Mouse (Mus musculus): Measurements from ENCODE around the gene Ggt1. TPM values are rescaled to one million over a fixed set of nuclear protein-coding genes. Genes with fewer than 3 reads are reported as not detected.
"Not testable (repeated sequence)": the region's sequence is repeated elsewhere in the genome, so short reads cannot be mapped to it uniquely, and the experiment has no call there.

Gene Ggt1
- polyA plus RNA-seq, 1 experiment from 2014 or later, result 4.9 TPM

GRCm38 (mm10) chr10:75565436-75565835 is 4.0 kb downstream of the Ggt1 start:
- H3K27me3 ChIP-seq (replicated peaks; ENCODE audit: control insufficient read depth, insufficient read depth, low read length), result peaks cover 18% of the 10 kb centered on the region
- no peak for DNase-seq (ENCODE audit: low spot score)
- ATAC-seq (replicated peaks; ENCODE audit: low FRiP score), result no peak

GRCm38 (mm10) chr10:75565906-75566305 is 4.5 kb downstream of the Ggt1 start:
- Histone ChIP-seq H3K9me3 (ENCODE audit: control insufficient read depth, low read length) (no peaks in the 10 kb centered on the region), H3K4me1 (replicated peaks; ENCODE audit: control insufficient read depth, insufficient read depth, low read length) (peaks cover 19% of the 10 kb centered on the region), H3K36me3 (ENCODE audit: control insufficient read depth, insufficient read depth, low read length) (no peaks in the 10 kb centered on the region), H3K4me2 (peak overlapping the region; percentile 2; the same call in 1 of the 2 replicates), H3K27ac (ENCODE audit: low read depth, low read length) (no peak overlapping the region; the same call in 1 of the 2 replicates), H3K9ac (ENCODE audit: low read depth, low read length) (no peak overlapping the region), H3K27me3 (replicated peaks; ENCODE audit: control insufficient read depth, insufficient read depth, low read length) (peaks cover 13% of the 10 kb centered on the region), H3K4me3 (ENCODE audit: low read depth, low read length) (no peak overlapping the region)
- WGBS, result 50% methylated on average over 7 of the region's 7 CpGs
- no peak for DNase-seq (ENCODE audit: low spot score)
- peak; percentile 15; the same call in 1 of the 2 replicates for ATAC-seq (replicated peaks; ENCODE audit: low FRiP score)

More at GRCm38 (mm10) chr10:75565436-75565835, 4.0 kb downstream of the Ggt1 start:
- Histone ChIP-seq H3K4me2 (peak overlapping the region; percentile 24), H3K4me3 (ENCODE audit: low read depth, low read length) (no peak overlapping the region), H3K36me3 (ENCODE audit: control insufficient read depth, insufficient read depth, low read length) (no peaks in the 10 kb centered on the region), H3K9ac (ENCODE audit: low read depth, low read length) (no peak overlapping the region), H3K27ac (ENCODE audit: low read depth, low read length) (no peak overlapping the region), H3K4me1 (replicated peaks; ENCODE audit: control insufficient read depth, insufficient read depth, low read length) (peaks cover 19% of the 10 kb centered on the region), H3K9me3 (ENCODE audit: control insufficient read depth, low read length) (no peaks in the 10 kb centered on the region)
- WGBS, result 28% methylated on average over 6 of the region's 6 CpGs

GRCm38 (mm10) chr10:75566321-75566720 is 4.9 kb downstream of the Ggt1 start:
- H3K9me3 ChIP-seq (ENCODE audit: control insufficient read depth, low read length), result no peaks in the 10 kb centered on the region
- H3K27me3 ChIP-seq (replicated peaks; ENCODE audit: control insufficient read depth, insufficient read depth, low read length), result peaks cover 9% of the 10 kb centered on the region
- no peak for ATAC-seq (replicated peaks; ENCODE audit: low FRiP score)
- no peaks in the 10 kb centered on the region for H3K36me3 ChIP-seq (ENCODE audit: control insufficient read depth, insufficient read depth, low read length)
- H3K27ac ChIP-seq (ENCODE audit: low read depth, low read length), result no peak overlapping the region; the same call in 1 of the 2 replicates
- no peak overlapping the region for H3K9ac ChIP-seq (ENCODE audit: low read depth, low read length)
- DNase-seq (ENCODE audit: low spot score), result no peak
- WGBS, result 70% methylated on average over 5 of the region's 5 CpGs
- peaks cover 19% of the 10 kb centered on the region for H3K4me1 ChIP-seq (replicated peaks; ENCODE audit: control insufficient read depth, insufficient read depth, low read length)
- no peak overlapping the region for H3K4me3 ChIP-seq (ENCODE audit: low read depth, low read length)
- H3K4me2 ChIP-seq, result no peak overlapping the region

GRCm38 (mm10) chr10:75566765-75567164 is 5.4 kb downstream of the Ggt1 start:
- H3K27ac ChIP-seq (ENCODE audit: low read depth, low read length); H3K9me3 ChIP-seq (ENCODE audit: control insufficient read depth, low read length); H3K4me3 ChIP-seq (ENCODE audit: low read depth, low read length); ATAC-seq (replicated peaks; ENCODE audit: low FRiP score); H3K36me3 ChIP-seq (ENCODE audit: control insufficient read depth, insufficient read depth, low read length); H3K4me2 ChIP-seq; H3K27me3 ChIP-seq (replicated peaks; ENCODE audit: control insufficient read depth, insufficient read depth, low read length); H3K9ac ChIP-seq (ENCODE audit: low read depth, low read length); DNase-seq (ENCODE audit: low spot score): not testable (repeated sequence)
- peaks cover 19% of the 10 kb centered on the region for H3K4me1 ChIP-seq (replicated peaks; ENCODE audit: control insufficient read depth, insufficient read depth, low read length)
- 73% methylated on average over 2 of the region's 2 CpGs for WGBS

- no peak overlapping the region; the same call in 1 of the 2 replicates for H3K9ac ChIP-seq (ENCODE audit: low read depth, low read length)
- H3K27me3 ChIP-seq (replicated peaks; ENCODE audit: control insufficient read depth, insufficient read depth, low read length), result no peaks in the 10 kb centered on the region
- 18% methylated on average over 5 of the region's 5 CpGs for WGBS
- no peak for DNase-seq (ENCODE audit: low spot score)
- H3K36me3 ChIP-seq (ENCODE audit: control insufficient read depth, insufficient read depth, low read length), result no peaks in the 10 kb centered on the region
- peaks cover 19% of the 10 kb centered on the region for H3K4me1 ChIP-seq (replicated peaks; ENCODE audit: control insufficient read depth, insufficient read depth, low read length)
- H3K9me3 ChIP-seq (ENCODE audit: control insufficient read depth, low read length), result no peaks in the 10 kb centered on the region
- no peak for ATAC-seq (replicated peaks; ENCODE audit: low FRiP score)
- H3K4me2 ChIP-seq, result peak overlapping the region; percentile 43; the same call in 1 of the 2 replicates
- no peak overlapping the region for H3K4me3 ChIP-seq (ENCODE audit: low read depth, low read length)
- H3K27ac ChIP-seq (ENCODE audit: low read depth, low read length), result no peak overlapping the region
Measured at GRCm38 (mm10) chr10:75568029-75568428, 6.6 kb downstream of the Ggt1 start.

GRCm38 (mm10) chr10:75568441-75568840 is 7.0 kb downstream of the Ggt1 start:
- Histone ChIP-seq H3K27ac (ENCODE audit: low read depth, low read length) (no peak overlapping the region), H3K9me3 (ENCODE audit: control insufficient read depth, low read length) (no peaks in the 10 kb centered on the region), H3K36me3 (ENCODE audit: control insufficient read depth, insufficient read depth, low read length) (no peaks in the 10 kb centered on the region), H3K4me1 (replicated peaks; ENCODE audit: control insufficient read depth, insufficient read depth, low read length) (peaks cover 19% of the 10 kb centered on the region), H3K4me3 (ENCODE audit: low read depth, low read length) (peak overlapping the region; percentile 11; the same call in 1 of the 2 replicates), H3K9ac (ENCODE audit: low read depth, low read length) (peak overlapping the region; percentile 35; the same call in 1 of the 2 replicates), H3K4me2 (peak overlapping the region; percentile 43), H3K27me3 (replicated peaks; ENCODE audit: control insufficient read depth, insufficient read depth, low read length) (no peaks in the 10 kb centered on the region)
- ATAC-seq (replicated peaks; ENCODE audit: low FRiP score) (no peak), DNase-seq (ENCODE audit: low spot score) (no peak)
- WGBS, result 12% methylated on average over 11 of the region's 11 CpGs

GRCm38 (mm10) chr10:75568851-75569250 is 7.4 kb downstream of the Ggt1 start:
- Histone ChIP-seq H3K27ac (ENCODE audit: low read depth, low read length) (no peak overlapping the region), H3K4me1 (replicated peaks; ENCODE audit: control insufficient read depth, insufficient read depth, low read length) (peaks cover 17% of the 10 kb centered on the region), H3K9me3 (ENCODE audit: control insufficient read depth, low read length) (no peaks in the 10 kb centered on the region), H3K27me3 (replicated peaks; ENCODE audit: control insufficient read depth, insufficient read depth, low read length) (no peaks in the 10 kb centered on the region), H3K36me3 (ENCODE audit: control insufficient read depth, insufficient read depth, low read length) (no peaks in the 10 kb centered on the region), H3K9ac (ENCODE audit: low read depth, low read length) (peak overlapping the region; percentile 35; the same call in 1 of the 2 replicates), H3K4me3 (ENCODE audit: low read depth, low read length) (peak overlapping the region; percentile 11; the same call in 1 of the 2 replicates), H3K4me2 (peak overlapping the region; percentile 43)
- ATAC-seq (replicated peaks; ENCODE audit: low FRiP score) (no peak), DNase-seq (ENCODE audit: low spot score) (no peak)
- WGBS, result 27% methylated on average over 4 of the region's 4 CpGs

GRCm38 (mm10) chr10:75570981-75571657 is 9.7 kb downstream of the Ggt1 start:
- Histone ChIP-seq H3K4me2 (no peak overlapping the region), H3K27me3 (replicated peaks; ENCODE audit: control insufficient read depth, insufficient read depth, low read length) (no peaks in the 10 kb centered on the region), H3K9me3 (ENCODE audit: control insufficient read depth, low read length) (no peaks in the 10 kb centered on the region), H3K27ac (ENCODE audit: low read depth, low read length) (no peak overlapping the region), H3K9ac (ENCODE audit: low read depth, low read length) (no peak overlapping the region), H3K36me3 (ENCODE audit: control insufficient read depth, insufficient read depth, low read length) (no peaks in the 10 kb centered on the region), H3K4me3 (ENCODE audit: low read depth, low read length) (no peak overlapping the region), H3K4me1 (replicated peaks; ENCODE audit: control insufficient read depth, insufficient read depth, low read length) (peaks cover 9% of the 10 kb centered on the region)
- no peak for ATAC-seq (replicated peaks; ENCODE audit: low FRiP score)
- DNase-seq (ENCODE audit: low spot score), result no peak
- WGBS, result 47% methylated on average over 10 of the region's 10 CpGs

GRCm38 (mm10) chr10:75571937-75572336 is 10.5 kb downstream of the Ggt1 start:
- Histone ChIP-seq H3K36me3 (ENCODE audit: control insufficient read depth, insufficient read depth, low read length) (no peaks in the 10 kb centered on the region), H3K4me3 (ENCODE audit: low read depth, low read length) (no peak overlapping the region), H3K27me3 (replicated peaks; ENCODE audit: control insufficient read depth, insufficient read depth, low read length) (no peaks in the 10 kb centered on the region), H3K4me1 (replicated peaks; ENCODE audit: control insufficient read depth, insufficient read depth, low read length) (peaks cover 9% of the 10 kb centered on the region), H3K9me3 (ENCODE audit: control insufficient read depth, low read length) (no peaks in the 10 kb centered on the region), H3K4me2 (no peak overlapping the region), H3K27ac (ENCODE audit: low read depth, low read length) (no peak overlapping the region), H3K9ac (ENCODE audit: low read depth, low read length) (no peak overlapping the region)
- DNase-seq (ENCODE audit: low spot score) (no peak), ATAC-seq (replicated peaks; ENCODE audit: low FRiP score) (no peak)
- WGBS, result 50% methylated on average over 9 of the region's 9 CpGs

All from liver, embryonic 11.5 days (tissue).